In genomic region chr3:132949380-132949790, GRCm38 (mm10) we compare ENCODE assay signal across 8 mouse cellular contexts. TPM values are rescaled to one million over a fixed set of nuclear protein-coding genes. Genes with fewer than 3 reads are reported as not detected.
DNase-seq lines count a peak whose midpoint lies in the region; ATAC-seq and TF ChIP-seq lines count a peak whose summit lies in the region.

No protein-coding gene starts in this region.

- no peaks in the 10 kb centered on the region for H3K9me3 ChIP-seq in limb, embryonic 10.5 days (replicated peaks)
- no peaks in the 10 kb centered on the region for H3K9me3 ChIP-seq in midbrain, embryonic 10.5 days (replicated peaks)

- DNase-seq in CD4-positive, CD25-positive, alpha-beta regulatory T cell, adult 2 months (ENCODE audit: low read depth, low spot score) = peak; percentile 9
- DNase-seq in spleen, adult 2 months (ENCODE audit: low read depth in 1 of 2, low spot score in 2 of 2) = no peak
- no peak for DNase-seq in spleen, postnatal 36 days (ENCODE audit: low spot score in 2 of 2)
- DNase-seq in heart, postnatal 36 days = peak; percentile 1 to 3
- DNase-seq in limb, embryonic 10.5 days (ENCODE audit: low spot score) = peak; percentile 68
- DNase-seq in midbrain, embryonic 10.5 days (ENCODE audit: low spot score) = peak; percentile 56
- peak; percentile 43 for DNase-seq in thymus, postnatal 14 days

- no peak for ATAC-seq in CD4-positive, CD25-positive, alpha-beta regulatory T cell, adult 4 months

- H3K4me3 ChIP-seq in spleen, adult 2 months (ENCODE audit: extremely low read depth, insufficient read depth, insufficient read length) = peak overlapping the region; percentile 48
- peak overlapping the region; percentile 82 for H3K4me3 ChIP-seq in limb, embryonic 10.5 days
- peak overlapping the region; percentile 78 for H3K4me3 ChIP-seq in midbrain, embryonic 10.5 days

- TF ChIP-seq POLR2A in spleen, adult 2 months (IDR thresholded peaks at IDR 0.05; ENCODE audit: low read depth, low read length) = no peak

- no peak for TF ChIP-seq CTCF in spleen, adult 2 months (IDR thresholded peaks at IDR 0.05; ENCODE audit: extremely low read depth, insufficient read depth, insufficient read length, insufficient replicate concordance)

- intact Hi-C loops in heart, postnatal 36 days (cut with DNase I) = no loop called here

- peaks cover 4% of the 10 kb centered on the region for H3K4me1 ChIP-seq in spleen, adult 2 months (ENCODE audit: control insufficient read depth, insufficient read depth, insufficient read length)
- peaks cover 39% of the 10 kb centered on the region for H3K4me1 ChIP-seq in limb, embryonic 10.5 days
- peaks cover 32% of the 10 kb centered on the region for H3K4me1 ChIP-seq in midbrain, embryonic 10.5 days

- H3K36me3 ChIP-seq in spleen, adult 2 months (ENCODE audit: control insufficient read depth, insufficient read depth, low read length) = no peaks in the 10 kb centered on the region
- H3K36me3 ChIP-seq in limb, embryonic 10.5 days = no peaks in the 10 kb centered on the region
- H3K36me3 ChIP-seq in midbrain, embryonic 10.5 days = no peaks in the 10 kb centered on the region

- peak overlapping the region; percentile 58 for H3K27ac ChIP-seq in spleen, adult 2 months (ENCODE audit: insufficient read depth, low read length)
- H3K27ac ChIP-seq in limb, embryonic 10.5 days = peak overlapping the region; percentile 78
- H3K27ac ChIP-seq in midbrain, embryonic 10.5 days (replicated peaks) = peak overlapping the region; percentile 79

- WGBS in spleen, adult 2 months = 2% methylated on average over 26 of the region's 26 CpGs
- WGBS in limb, embryonic 10.5 days = under 1% methylated on average over 25 of the region's 26 CpGs
- under 1% methylated on average over 26 of the region's 26 CpGs for WGBS in midbrain, embryonic 10.5 days

- H3K27me3 ChIP-seq in spleen, adult 2 months (ENCODE audit: control insufficient read depth, insufficient read depth, low read length) = peaks cover 7% of the 10 kb centered on the region
- peaks cover 40% of the 10 kb centered on the region for H3K27me3 ChIP-seq in limb, embryonic 10.5 days (ENCODE audit: low read depth, poor library complexity, severe bottlenecking)
- H3K27me3 ChIP-seq in midbrain, embryonic 10.5 days (ENCODE audit: low read depth, poor library complexity, severe bottlenecking) = peaks cover 44% of the 10 kb centered on the region

RNA-seq across cellular contexts. Expression of gene Npnt, which starts 0.7 kb away (rescaled TPM):
- polyA plus RNA-seq in CD4-positive, CD25-positive, alpha-beta regulatory T cell, adult 4 months (2017; shearing (Covaris generic)) = under 1 TPM; 0.36 to 0.79 TPM
- 42.8 and 62.8 TPM in 2 replicates for polyA plus RNA-seq in spleen, adult 2 months (2012; rRNA removed)
- total RNA-seq in heart, postnatal 36 days (2021) = 1 to 10 TPM; 3.3 to 4.1 TPM
- polyA plus RNA-seq in limb, embryonic 10.5 days (2016; fragmentation: Nextera tagmentation; extraction: Ambion mirVana) = 11.3 and 14.5 TPM in 2 replicates
- 9.0 and 10.2 TPM in 2 replicates for polyA plus RNA-seq in midbrain, embryonic 10.5 days (2016; fragmentation: Nextera tagmentation; extraction: Ambion mirVana)

Comparison
In these comparisons a context has a peak if more than half of its experiments do, and no peak if none do; other contexts are left out.
1. DNase-seq: peak in CD4-positive, CD25-positive, alpha-beta regulatory T cell, adult 2 months (single experiment), heart, postnatal 36 days (2 of 2), limb, embryonic 10.5 days (single experiment), midbrain, embryonic 10.5 days (single experiment) and thymus, postnatal 14 days (single experiment); none in spleen, adult 2 months (0 of 2) and spleen, postnatal 36 days (0 of 2).
2. Peak in every context shown above with its lines, with median percentiles within 50 percentile points of each other: H3K27ac ChIP-seq and H3K4me3 ChIP-seq.